Mouse (Mus musculus) embryonic facial prominence, embryonic 15.5 days (tissue): Measurements from ENCODE around the gene Kbtbd4. TPM values are rescaled to one million over a fixed set of nuclear protein-coding genes. Genes with fewer than 3 reads are reported as not detected.

ENCODE experiments used
- ATAC-seq: fragments of 200-750 bp; cut with Nextera tagmentation; 2 replicates; pipeline ENCODE4 v1.8.0; 2017; ENCODE audit warnings: low read depth, moderate TSS enrichment; ENCODE audit not compliant: insufficient number of reproducible peaks, low FRiP score, low TSS enrichment
- H3K27ac ChIP-seq: fragments of 300-500 bp; sonication (generic); replicated peaks from 2 replicates; pipeline ENCODE4 v1.5.1; 2015; ENCODE audit warnings: mild to moderate bottlenecking, inconsistent platforms
- H3K27me3 ChIP-seq: fragments of 300-500 bp; sonication (generic); 2 replicates; pipeline ENCODE4 v1.6.1; 2015; ENCODE audit warnings: inconsistent platforms
- H3K36me3 ChIP-seq: fragments of 300-500 bp; sonication (generic); 2 replicates; pipeline ENCODE4 v1.6.1; 2015; ENCODE audit warnings: mild to moderate bottlenecking, inconsistent platforms
- H3K4me1 ChIP-seq: fragments of 300-500 bp; sonication (generic); 2 replicates; pipeline ENCODE4 v1.6.1; 2015; ENCODE audit warnings: inconsistent platforms
- H3K4me2 ChIP-seq: fragments of 300-500 bp; sonication (generic); replicated peaks from 2 replicates; pipeline ENCODE4 v1.6.1; 2015; ENCODE audit warnings: mild to moderate bottlenecking, inconsistent platforms
- H3K4me3 ChIP-seq: fragments of 300-500 bp; sonication (generic); replicated peaks from 2 replicates; pipeline ENCODE4 v1.5.1; 2015; ENCODE audit warnings: mild to moderate bottlenecking, inconsistent platforms
- H3K9ac ChIP-seq: fragments of 300-500 bp; sonication (generic); 2 replicates; pipeline ENCODE4 v1.6.1; 2015; ENCODE audit warnings: inconsistent platforms
- H3K9me3 ChIP-seq: fragments of 300-500 bp; sonication (generic); replicated peaks from 2 replicates; pipeline ENCODE4 v1.6.1; 2016; ENCODE audit warnings: inconsistent platforms
- WGBS: fragments of 180-500 bp; shearing (Covaris S2); methylation state at CpG from one replicate; pipeline ENCODE4 v1.1.7; 2015; 5-methylcytosine and 5-hydroxymethylcytosine counted together
- polyA plus RNA-seq: library from polyadenylated mRNA; unstranded; fragments of >200 nt; fragmentation: Nextera tagmentation; extraction: Ambion mirVana; gene quantifications from 2 replicates; pipeline ENCODE4 v1.2.1, GENCODE M21; 2015

Kbtbd4 gene
- polyA plus RNA-seq, 1 experiment from 2014 or later: 37.4 TPM

DNA sequence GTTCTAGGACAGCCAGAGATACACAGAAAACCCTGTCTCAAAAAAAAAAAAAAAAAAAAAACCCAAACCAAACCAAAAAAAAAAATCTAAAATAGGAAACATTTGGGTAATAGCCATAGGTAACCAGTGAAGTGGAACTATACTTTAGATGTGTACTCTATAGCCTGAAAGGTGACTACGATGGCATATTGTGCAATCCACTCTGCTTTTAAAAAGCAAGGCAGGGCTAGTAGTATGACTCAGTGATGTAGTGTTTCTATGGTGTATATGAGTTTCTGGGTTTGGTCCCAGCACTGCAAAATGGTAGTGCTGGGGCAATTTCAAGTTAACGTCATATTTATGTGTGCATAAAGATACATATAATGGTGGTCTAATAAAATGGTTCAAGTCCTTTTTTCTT is 2.2 kb downstream of the Kbtbd4 start:
- H3K9me3 ChIP-seq: no peaks in the 10 kb centered on the region
- no peak overlapping the region for H3K27ac ChIP-seq
- H3K27me3 ChIP-seq: no peaks in the 10 kb centered on the region
- H3K4me1 ChIP-seq: peaks cover 27% of the 10 kb centered on the region
- H3K36me3 ChIP-seq: peaks cover 57% of the 10 kb centered on the region
- ATAC-seq: no peak
- WGBS: 91% methylated on average over 2 of the region's 2 CpGs
- no peak overlapping the region for H3K4me3 ChIP-seq
- H3K9ac ChIP-seq: no peak overlapping the region
- H3K4me2 ChIP-seq: no peak overlapping the region

DNA sequence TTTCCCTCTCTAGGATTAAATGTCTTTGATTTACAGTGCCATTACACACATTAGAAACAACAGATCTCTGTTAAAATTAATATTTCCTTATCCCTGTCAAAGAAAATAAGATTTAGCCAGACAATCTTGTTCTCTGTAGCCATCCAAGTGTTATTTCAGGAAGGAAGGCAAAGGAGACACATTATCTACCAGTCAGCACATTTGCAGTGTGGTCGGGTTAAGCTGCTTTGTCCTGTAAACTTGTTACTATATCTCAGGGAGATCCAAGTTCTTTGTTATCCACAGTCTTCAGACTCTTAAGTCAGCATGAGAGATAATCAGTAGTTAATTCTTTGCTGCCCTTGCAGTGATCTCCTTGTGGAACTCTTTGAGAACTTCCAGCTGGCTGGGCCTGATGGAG is 6.3 kb downstream of the Kbtbd4 start:
- H3K4me3 ChIP-seq: no peak overlapping the region
- 80% methylated on average over 1 of the region's 1 CpGs for WGBS
- no peak overlapping the region for H3K9ac ChIP-seq
- no peak overlapping the region for H3K27ac ChIP-seq
- no peak for ATAC-seq
- H3K36me3 ChIP-seq: peaks cover 66% of the 10 kb centered on the region
- H3K4me1 ChIP-seq: peaks cover 17% of the 10 kb centered on the region
- no peak overlapping the region for H3K4me2 ChIP-seq
- no peaks in the 10 kb centered on the region for H3K27me3 ChIP-seq
- no peaks in the 10 kb centered on the region for H3K9me3 ChIP-seq

GRCm38 (mm10) chr2:90911668-90912067 is 7.1 kb downstream of the Kbtbd4 start:
- no peak for ATAC-seq
- no peak overlapping the region for H3K27ac ChIP-seq
- H3K9me3 ChIP-seq: no peaks in the 10 kb centered on the region
- H3K9ac ChIP-seq: no peak overlapping the region
- H3K4me1 ChIP-seq: peaks cover 21% of the 10 kb centered on the region
- no peaks in the 10 kb centered on the region for H3K27me3 ChIP-seq
- H3K4me2 ChIP-seq: no peak overlapping the region
- no peak overlapping the region for H3K4me3 ChIP-seq
- 67% methylated on average over 1 of the region's 1 CpGs for WGBS
- H3K36me3 ChIP-seq: peaks cover 62% of the 10 kb centered on the region

DNA sequence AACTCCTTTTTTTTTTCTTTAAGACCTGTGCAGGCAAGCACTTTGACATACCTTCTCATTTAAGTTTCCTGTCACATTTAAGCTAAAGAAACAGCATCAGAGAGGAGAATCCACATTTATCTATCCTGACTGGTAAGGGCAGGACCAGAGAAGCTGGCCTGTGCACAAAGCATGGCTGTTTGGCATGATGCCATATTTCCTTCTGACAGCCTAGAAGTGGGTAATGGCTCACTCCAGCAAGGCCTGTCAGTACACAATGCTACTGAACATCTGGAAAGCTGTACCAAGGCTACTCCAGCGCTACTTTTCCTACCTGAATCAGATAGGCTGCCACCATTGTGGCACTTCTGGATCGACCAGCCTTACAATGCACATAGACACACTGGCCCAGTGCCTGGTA is 9.1 kb downstream of the Kbtbd4 start:
- Histone ChIP-seq H3K4me2 (no peak overlapping the region), H3K27me3 (no peaks in the 10 kb centered on the region), H3K4me1 (peaks cover 18% of the 10 kb centered on the region), H3K4me3 (no peak overlapping the region), H3K36me3 (peaks cover 51% of the 10 kb centered on the region), H3K9ac (no peak overlapping the region), H3K27ac (no peak overlapping the region), H3K9me3 (no peaks in the 10 kb centered on the region)
- WGBS: 83% methylated on average over 2 of the region's 2 CpGs
- ATAC-seq: no peak

DNA sequence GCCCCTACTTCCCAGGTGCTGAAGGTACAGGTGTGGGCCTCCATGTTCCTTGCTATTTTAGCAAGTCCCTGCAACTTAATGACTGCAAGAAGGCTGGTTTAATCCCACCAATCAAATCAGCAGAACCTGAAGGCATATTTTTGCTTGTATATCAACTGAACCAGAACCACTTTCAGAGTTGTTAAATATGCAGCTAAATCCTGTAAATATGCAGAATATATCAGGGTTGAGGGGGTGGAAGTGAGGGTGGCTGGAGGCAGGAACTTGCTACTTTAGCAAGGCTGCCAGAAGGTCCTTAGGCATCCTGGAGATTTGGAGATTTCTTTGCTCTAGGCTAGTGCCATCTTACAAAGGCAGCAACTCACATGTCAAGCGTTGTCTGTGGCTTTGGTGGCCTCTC is 11.0 kb downstream of the Kbtbd4 start:
- Histone ChIP-seq H3K4me1 (peaks cover 18% of the 10 kb centered on the region), H3K4me2 (peak overlapping the region; percentile 75; the same call in 1 of the 2 replicates), H3K36me3 (peaks cover 32% of the 10 kb centered on the region), H3K27ac (no peak overlapping the region), H3K4me3 (no peak overlapping the region), H3K9ac (no peak overlapping the region), H3K9me3 (no peaks in the 10 kb centered on the region), H3K27me3 (no peaks in the 10 kb centered on the region)
- 57% methylated on average over 1 of the region's 1 CpGs for WGBS
- ATAC-seq: no peak

- no peak for ATAC-seq
Observed at GRCm38 (mm10) chr2:90916560-90917232, 12.2 kb downstream of the Kbtbd4 start.

GRCm38 (mm10) chr2:90917233-90917998 is 12.9 kb downstream of the Kbtbd4 start:
- peaks cover 18% of the 10 kb centered on the region for H3K4me1 ChIP-seq
- peaks cover 15% of the 10 kb centered on the region; the same call in 1 of the 2 replicates for H3K36me3 ChIP-seq
- WGBS: under 1% methylated on average over 73 of the region's 73 CpGs
- peak overlapping the region; percentile 75 for H3K4me2 ChIP-seq
- ATAC-seq: peak; percentile 81
- H3K4me3 ChIP-seq: peak overlapping the region; percentile 70
- peak overlapping the region; percentile 95 for H3K9ac ChIP-seq
- H3K27ac ChIP-seq: peak overlapping the region; percentile 94
- H3K9me3 ChIP-seq: no peaks in the 10 kb centered on the region
- no peaks in the 10 kb centered on the region for H3K27me3 ChIP-seq

More at GRCm38 (mm10) chr2:90916560-90917232, 12.2 kb downstream of the Kbtbd4 start:
- no peaks in the 10 kb centered on the region for H3K27me3 ChIP-seq
- H3K36me3 ChIP-seq: peaks cover 20% of the 10 kb centered on the region
- H3K27ac ChIP-seq: peak overlapping the region; percentile 94
- WGBS: 16% methylated on average over 7 of the region's 7 CpGs
- H3K4me2 ChIP-seq: peak overlapping the region; percentile 75
- peak overlapping the region; percentile 70 for H3K4me3 ChIP-seq
- H3K9me3 ChIP-seq: no peaks in the 10 kb centered on the region
- H3K9ac ChIP-seq: peak overlapping the region; percentile 95
- H3K4me1 ChIP-seq: peaks cover 18% of the 10 kb centered on the region

- peaks cover 8% of the 10 kb centered on the region; the same call in 1 of the 2 replicates for H3K36me3 ChIP-seq
- H3K4me2 ChIP-seq: peak overlapping the region; percentile 75
- ATAC-seq: peak; percentile 68; the same call in 1 of the 2 replicates
- H3K27me3 ChIP-seq: no peaks in the 10 kb centered on the region
- H3K9ac ChIP-seq: peak overlapping the region; percentile 95
- peak overlapping the region; percentile 94 for H3K27ac ChIP-seq
- WGBS: 10% methylated on average over 16 of the region's 16 CpGs
- H3K4me1 ChIP-seq: peaks cover 18% of the 10 kb centered on the region
- peak overlapping the region; percentile 70 for H3K4me3 ChIP-seq
- H3K9me3 ChIP-seq: no peaks in the 10 kb centered on the region
Observed at GRCm38 (mm10) chr2:90917999-90918698, 13.6 kb downstream of the Kbtbd4 start.

- Histone ChIP-seq H3K27me3 (no peaks in the 10 kb centered on the region), H3K9ac (no peak overlapping the region), H3K4me1 (peaks cover 9% of the 10 kb centered on the region), H3K4me3 (no peak overlapping the region), H3K36me3 (no peaks in the 10 kb centered on the region), H3K9me3 (no peaks in the 10 kb centered on the region), H3K27ac (peak overlapping the region; percentile 44; the same call in 1 of the 2 replicates), H3K4me2 (no peak overlapping the region)
- ATAC-seq: no peak
- 44% methylated on average over 1 of the region's 1 CpGs for WGBS
Observed at GRCm38 (mm10) chr2:90921178-90921577, 16.6 kb downstream of the Kbtbd4 start.

GRCm38 (mm10) chr2:90922636-90923035 is 18.1 kb downstream of the Kbtbd4 start:
- ATAC-seq: no peak
- no peaks in the 10 kb centered on the region for H3K27me3 ChIP-seq
- no peak overlapping the region for H3K4me2 ChIP-seq
- WGBS: 87% methylated on average over 2 of the region's 2 CpGs
- H3K9ac ChIP-seq: no peak overlapping the region
- peaks cover 4% of the 10 kb centered on the region; the same call in 1 of the 2 replicates for H3K4me1 ChIP-seq
- no peaks in the 10 kb centered on the region for H3K36me3 ChIP-seq
- H3K27ac ChIP-seq: no peak overlapping the region
- no peaks in the 10 kb centered on the region for H3K9me3 ChIP-seq
- H3K4me3 ChIP-seq: no peak overlapping the region

- H3K4me1 ChIP-seq: no peaks in the 10 kb centered on the region
- no peak overlapping the region for H3K4me3 ChIP-seq
- WGBS: 85% methylated on average over 13 of the region's 13 CpGs
- ATAC-seq: no peak
- H3K9ac ChIP-seq: no peak overlapping the region
- H3K4me2 ChIP-seq: no peak overlapping the region
- H3K36me3 ChIP-seq: no peaks in the 10 kb centered on the region
- no peaks in the 10 kb centered on the region for H3K27me3 ChIP-seq
- H3K9me3 ChIP-seq: no peaks in the 10 kb centered on the region
- H3K27ac ChIP-seq: no peak overlapping the region
Observed at GRCm38 (mm10) chr2:90928566-90928965, 24.0 kb downstream of the Kbtbd4 start.
